9 mouse cellular contexts compared by ENCODE assay signal in genomic region chr14:78725976-78726375, GRCm38 (mm10). TPM values are rescaled to one million over a fixed set of nuclear protein-coding genes. Genes with fewer than 3 reads are reported as not detected.
DNase-seq lines count a peak whose midpoint lies in the region; ATAC-seq lines count a peak whose summit lies in the region.
"Had no signal": no experiment of that assay in that cellular context is flagged by ENCODE, and none has a peak within 500 bp of the region (broad histone marks: within the 10 kb centered on the region; RNA-seq: fewer than 3 reads in every experiment).

No protein-coding gene starts in this region.

- H3K36me3 ChIP-seq in heart, embryonic 16.5 days (ENCODE audit: control insufficient read depth, insufficient read depth) = no peaks in the 10 kb centered on the region
- H3K36me3 ChIP-seq in embryonic facial prominence, embryonic 11.5 days (replicated peaks; ENCODE audit: control insufficient read depth, insufficient read depth, low read depth, low read length) = no peaks in the 10 kb centered on the region
- no peaks in the 10 kb centered on the region for H3K36me3 ChIP-seq in hindbrain, embryonic 15.5 days
- H3K36me3 ChIP-seq in midbrain, embryonic 13.5 days = no peaks in the 10 kb centered on the region
- H3K36me3 ChIP-seq: G1E had no signal

- peak overlapping the region; percentile 75 for H3K4me3 ChIP-seq in heart, embryonic 16.5 days (ENCODE audit: low read length)
- peak overlapping the region; percentile 54 for H3K4me3 ChIP-seq in embryonic facial prominence, embryonic 11.5 days (ENCODE audit: low read depth, low read length)
- H3K4me3 ChIP-seq in hindbrain, embryonic 15.5 days = peak overlapping the region; percentile 56
- peak overlapping the region; percentile 67 for H3K4me3 ChIP-seq in midbrain, embryonic 13.5 days (replicated peaks)

- peak overlapping the region; percentile 92 for H3K4me2 ChIP-seq in heart, embryonic 16.5 days (ENCODE audit: low read depth, low read length)
- peak overlapping the region; percentile 94 for H3K4me2 ChIP-seq in embryonic facial prominence, embryonic 11.5 days (ENCODE audit: low read depth, low read length)
- peak overlapping the region; percentile 91 for H3K4me2 ChIP-seq in hindbrain, embryonic 15.5 days
- H3K4me2 ChIP-seq in midbrain, embryonic 13.5 days (replicated peaks) = peak overlapping the region; percentile 95

- 25% methylated on average over 13 of the region's 13 CpGs for WGBS in heart, embryonic 16.5 days
- WGBS in embryonic facial prominence, embryonic 11.5 days = 8% methylated on average over 13 of the region's 13 CpGs
- WGBS in hindbrain, embryonic 15.5 days = 27% methylated on average over 13 of the region's 13 CpGs
- 12% methylated on average over 13 of the region's 13 CpGs for WGBS in midbrain, embryonic 13.5 days

- ATAC-seq in heart, embryonic 16.5 days (replicated peaks; ENCODE audit: extremely low read depth, insufficient read depth, low FRiP score) = no peak
- no peak for ATAC-seq in embryonic facial prominence, embryonic 11.5 days (replicated peaks; ENCODE audit: insufficient number of reproducible peaks, low FRiP score, low TSS enrichment, low read depth)
- ATAC-seq in hindbrain, embryonic 15.5 days (ENCODE audit: low FRiP score, low read depth) = no peak
- ATAC-seq in midbrain, embryonic 13.5 days = no peak
- no peak for ATAC-seq in inflammation-experienced regulatory T-cells, adult 6 months

- no peak for DNase-seq in heart, adult 11 months
- no peak for DNase-seq in embryonic facial prominence, embryonic 11.5 days (ENCODE audit: low spot score)
- DNase-seq in layer of hippocampus, postnatal 25 days (ENCODE audit: extremely low spot score in 1 of 2, low spot score in 1 of 2) = no peak
- no peak for DNase-seq in thymus, adult 18-20 months

- no peaks in the 10 kb centered on the region for H3K9me3 ChIP-seq in heart, embryonic 16.5 days (replicated peaks; ENCODE audit: control insufficient read depth, low read length)
- no peaks in the 10 kb centered on the region for H3K9me3 ChIP-seq in embryonic facial prominence, embryonic 11.5 days (replicated peaks; ENCODE audit: control insufficient read depth, low read length)
- H3K9me3 ChIP-seq in hindbrain, embryonic 15.5 days = no peaks in the 10 kb centered on the region
- H3K9me3 ChIP-seq in midbrain, embryonic 13.5 days = no peaks in the 10 kb centered on the region

- H3K27me3 ChIP-seq in heart, embryonic 16.5 days (ENCODE audit: control insufficient read depth, insufficient read depth, low read length) = no peaks in the 10 kb centered on the region
- no peaks in the 10 kb centered on the region for H3K27me3 ChIP-seq in embryonic facial prominence, embryonic 11.5 days (ENCODE audit: control insufficient read depth, insufficient read depth, low read length)
- H3K27me3 ChIP-seq in hindbrain, embryonic 15.5 days = 0 out of 2 replicates have a peak, but pooled peaks cover 3% of the 10 kb centered on the region
- peaks cover 52% of the 10 kb centered on the region for H3K27me3 ChIP-seq in midbrain, embryonic 13.5 days

- H3K9ac ChIP-seq in heart, embryonic 16.5 days (ENCODE audit: low read length) = peak overlapping the region; percentile 78
- H3K9ac ChIP-seq in embryonic facial prominence, embryonic 11.5 days (replicated peaks; ENCODE audit: low read length) = no peak overlapping the region; the same call in 1 of the 2 replicates
- no peak overlapping the region for H3K9ac ChIP-seq in hindbrain, embryonic 15.5 days
- H3K9ac ChIP-seq in midbrain, embryonic 13.5 days (replicated peaks) = no peak overlapping the region

- peaks cover 3% of the 10 kb centered on the region for H3K4me1 ChIP-seq in heart, embryonic 16.5 days (ENCODE audit: control insufficient read depth, insufficient read depth, low read length)
- peaks cover 4% of the 10 kb centered on the region; the same call in 1 of the 2 replicates for H3K4me1 ChIP-seq in embryonic facial prominence, embryonic 11.5 days (ENCODE audit: control insufficient read depth, insufficient read depth, low read length)
- peaks cover 28% of the 10 kb centered on the region for H3K4me1 ChIP-seq in hindbrain, embryonic 15.5 days (replicated peaks)
- H3K4me1 ChIP-seq in midbrain, embryonic 13.5 days (replicated peaks) = peaks cover 25% of the 10 kb centered on the region

- 0 out of 2 replicates have a peak overlapping the region, but pooled peaks have one; percentile 78 for H3K27ac ChIP-seq in heart, embryonic 16.5 days (ENCODE audit: low read length)
- H3K27ac ChIP-seq in embryonic facial prominence, embryonic 11.5 days (replicated peaks; ENCODE audit: low read depth, low read length) = no peak overlapping the region
- no peak overlapping the region for H3K27ac ChIP-seq in hindbrain, embryonic 15.5 days (replicated peaks)
- no peak overlapping the region for H3K27ac ChIP-seq in midbrain, embryonic 13.5 days

RNA-seq across cellular contexts. Expression of gene Dgkh, which starts 6.6 kb away (rescaled TPM):
- polyA plus RNA-seq in heart, embryonic 16.5 days (2015; fragmentation: Nextera tagmentation; extraction: Ambion mirVana) = 1.1 and 1.5 TPM in 2 replicates
- 1.2 and 1.3 TPM in 2 replicates for polyA plus RNA-seq in embryonic facial prominence, embryonic 11.5 days (2014; fragmentation: Nextera tagmentation; extraction: Ambion mirVana)
- 3.5 and 5.0 TPM in 2 replicates for polyA plus RNA-seq in hindbrain, embryonic 15.5 days (2015; fragmentation: Nextera tagmentation; extraction: Ambion mirVana)
- 1.5 and 1.8 TPM in 2 replicates for polyA plus RNA-seq in midbrain, embryonic 13.5 days (2015; fragmentation: Nextera tagmentation; extraction: Ambion mirVana)
- polyA plus RNA-seq in inflammation-experienced regulatory T-cells, adult 6 months (2017; shearing (Covaris generic)) = 1 to 10 TPM; 1.6 to 3.2 (median 2.2) TPM
- 100 to 1,000 TPM in 1 of 2 experiments, 10 to 100 TPM in 1; 95.6 to 118 TPM for total RNA-seq in layer of hippocampus, postnatal 25 days (2021)
- polyA plus RNA-seq: G1E had no signal
